Mouse (Mus musculus) mouse trophoblast stem cell (cell line): Measurements from ENCODE around the gene Rpl11.
"Not testable (repeated sequence)": the region's sequence is repeated elsewhere in the genome, so short reads cannot be mapped to it uniquely, and the experiment has no call there.

ENCODE experiments used
- in situ Hi-C, 2 experiments: fragments of 300-500 bp; cut with MseI, MboI; formaldehyde crosslinking; loops; 2 replicates in 1 of 2; 3 replicates in 1 of 2; pipeline ENCODE4 v1.15.1; 2025

The Rpl11 gene

DNA sequence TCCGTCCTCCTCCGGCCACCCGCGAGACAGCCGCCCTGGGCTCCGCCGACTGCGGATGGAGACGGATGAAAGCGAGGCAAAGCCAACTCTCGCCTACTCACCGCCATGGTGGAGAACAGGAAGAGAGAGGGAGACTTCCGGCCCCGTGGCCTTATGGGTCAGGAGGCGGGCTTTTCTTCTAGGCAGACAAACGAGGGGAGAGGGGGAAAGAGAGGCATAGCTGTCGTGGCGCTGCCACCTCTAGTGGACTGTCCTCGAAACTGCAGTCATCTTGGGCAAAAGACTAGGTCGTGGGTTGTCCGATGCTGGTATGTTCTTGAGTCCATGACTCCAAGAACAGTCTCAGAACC is at the start of gene Rpl11:
Rpl11 (minus strand) TSS at position 182 of the 350 bp plus-strand sequence.
- in situ Hi-C loops, result no loop called here

DNA sequence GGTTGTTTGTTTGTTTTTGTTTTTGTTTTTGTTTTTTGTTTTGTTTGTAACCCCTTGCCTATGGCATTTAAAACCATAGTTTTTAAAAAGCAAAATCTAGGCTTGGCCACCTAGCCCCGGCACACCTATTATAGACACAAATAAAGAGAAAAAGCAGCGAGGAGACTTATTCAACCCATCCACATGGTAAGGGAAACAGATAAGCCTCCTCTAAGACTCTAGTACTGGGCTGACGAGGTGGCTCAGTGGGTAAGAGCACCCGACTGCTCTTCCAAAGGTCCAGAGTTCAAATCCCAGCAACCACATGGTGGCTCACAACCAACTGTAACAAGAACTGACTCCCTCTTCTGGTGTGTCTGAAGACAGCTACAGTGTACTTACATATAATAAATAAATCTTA is 48.5 kb upstream of the Rpl11 start:
- in situ Hi-C loops, result not testable (repeated sequence)

DNA sequence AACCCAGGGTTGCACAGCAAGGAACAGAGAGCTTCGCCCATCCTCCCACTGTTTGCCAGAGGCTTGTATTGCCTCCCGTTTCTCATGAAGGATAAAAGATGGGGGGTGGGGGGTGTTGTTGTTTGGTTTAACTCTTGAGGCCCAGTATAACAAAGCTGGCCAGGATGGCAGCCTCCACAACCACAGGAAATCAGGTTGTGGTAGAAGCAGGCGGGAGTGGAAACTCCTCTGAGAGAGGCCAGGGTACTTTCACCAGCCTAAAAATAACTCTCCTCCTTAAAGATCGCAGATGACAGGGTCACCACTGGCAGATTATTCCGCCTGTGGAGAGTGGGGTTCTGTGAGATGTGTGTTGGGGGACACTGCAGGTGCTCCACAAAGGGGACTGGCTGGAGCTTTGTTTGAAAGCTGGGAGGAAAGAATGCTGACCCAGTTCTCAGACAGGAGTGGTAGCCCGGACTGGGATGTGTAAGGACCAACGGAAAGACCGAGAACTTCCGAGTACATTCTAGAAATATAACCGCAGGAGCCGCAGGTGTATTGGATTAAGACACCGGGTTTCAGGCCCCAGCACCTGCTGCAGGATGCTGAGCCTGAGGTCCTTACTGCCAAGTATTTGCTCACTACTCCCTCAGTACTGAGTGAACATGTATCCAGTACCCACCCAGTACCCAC is 47.3 kb upstream of the Rpl11 start:
- in situ Hi-C loops, result no loop called here

DNA sequence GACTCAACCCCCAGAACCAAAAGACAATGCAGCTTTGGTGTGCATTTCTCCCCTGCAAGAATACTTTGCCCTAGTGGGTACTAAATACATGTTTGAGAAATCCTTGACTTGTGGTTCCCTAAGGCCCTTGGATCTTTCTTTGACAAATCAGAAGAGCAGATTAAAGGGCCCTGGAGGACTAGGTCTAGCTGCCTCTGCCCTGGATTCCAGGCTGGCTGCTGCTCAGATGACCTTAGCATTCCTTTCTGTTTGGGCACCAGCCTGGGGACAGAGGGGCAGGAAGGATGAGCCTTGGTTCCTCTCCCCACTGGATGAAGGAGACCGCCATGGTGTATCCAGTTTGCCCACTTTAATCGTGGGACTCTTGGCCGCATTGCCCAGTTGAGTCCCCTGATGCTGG is 45.2 kb upstream of the Rpl11 start:
- in situ Hi-C loops, result no loop called here

DNA sequence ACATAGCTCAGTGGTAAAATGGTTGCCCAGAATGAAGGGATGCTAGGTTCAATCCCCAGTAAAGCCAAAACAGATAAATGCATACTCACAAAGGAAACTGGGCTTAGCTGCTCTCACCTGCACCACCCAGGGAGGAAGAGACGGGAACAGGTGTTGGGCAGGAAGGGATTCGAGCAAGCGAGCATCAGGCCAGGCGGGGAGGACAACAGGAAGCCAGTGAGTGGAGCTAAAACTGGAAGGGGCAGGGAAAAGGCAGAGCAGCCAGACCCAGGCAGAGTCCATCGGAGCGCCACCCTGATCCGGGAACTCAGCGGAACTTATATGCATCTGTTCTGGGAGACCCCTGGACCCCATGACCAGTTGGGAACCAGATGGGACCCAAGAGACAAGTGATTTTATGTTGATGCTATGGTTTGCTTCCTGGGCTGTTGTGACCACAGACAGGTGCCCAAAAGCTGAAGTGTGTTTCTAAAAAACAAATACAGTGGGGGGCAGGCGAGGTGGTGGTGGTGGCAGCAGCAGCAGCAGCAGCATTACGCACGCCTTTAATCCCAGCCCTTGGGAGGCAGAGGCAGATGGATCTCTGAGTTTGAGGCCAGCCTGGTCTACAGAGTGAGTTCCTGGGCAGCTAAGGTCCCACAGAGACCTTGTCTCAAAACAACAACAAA is 43.4 kb upstream of the Rpl11 start:
- in situ Hi-C loops, result no loop called here

DNA sequence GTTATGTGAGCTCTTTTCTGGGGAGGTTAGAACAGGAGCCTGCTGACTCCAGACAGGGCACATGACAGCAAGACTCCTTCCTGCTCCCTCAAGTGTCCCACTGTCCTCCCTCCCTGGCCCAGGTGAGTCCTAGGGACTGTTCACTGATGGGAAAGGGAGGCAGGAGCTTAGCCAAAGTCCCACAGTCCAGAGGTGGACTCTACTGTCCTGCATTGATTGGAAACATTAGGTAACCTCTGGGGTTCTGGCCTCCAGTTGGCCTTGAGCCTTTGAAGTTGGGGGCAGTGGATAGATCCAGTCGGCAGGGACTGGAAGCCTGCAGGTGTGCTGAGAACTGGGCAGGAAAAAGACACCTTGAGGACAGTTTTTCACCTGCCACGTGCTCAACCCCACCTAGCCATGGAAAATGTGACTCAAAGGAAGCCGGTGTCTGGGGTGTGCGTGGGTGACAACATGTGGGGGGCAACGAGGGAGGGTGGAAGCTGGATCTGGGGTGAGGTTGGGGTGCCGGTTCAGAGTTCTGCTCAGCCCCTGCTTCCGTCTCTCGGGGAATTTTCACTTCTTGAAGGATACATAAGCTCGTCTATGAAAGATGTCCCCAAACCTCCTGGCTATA is 42.4 kb upstream of the Rpl11 start:
- in situ Hi-C loops, result no loop called here

DNA sequence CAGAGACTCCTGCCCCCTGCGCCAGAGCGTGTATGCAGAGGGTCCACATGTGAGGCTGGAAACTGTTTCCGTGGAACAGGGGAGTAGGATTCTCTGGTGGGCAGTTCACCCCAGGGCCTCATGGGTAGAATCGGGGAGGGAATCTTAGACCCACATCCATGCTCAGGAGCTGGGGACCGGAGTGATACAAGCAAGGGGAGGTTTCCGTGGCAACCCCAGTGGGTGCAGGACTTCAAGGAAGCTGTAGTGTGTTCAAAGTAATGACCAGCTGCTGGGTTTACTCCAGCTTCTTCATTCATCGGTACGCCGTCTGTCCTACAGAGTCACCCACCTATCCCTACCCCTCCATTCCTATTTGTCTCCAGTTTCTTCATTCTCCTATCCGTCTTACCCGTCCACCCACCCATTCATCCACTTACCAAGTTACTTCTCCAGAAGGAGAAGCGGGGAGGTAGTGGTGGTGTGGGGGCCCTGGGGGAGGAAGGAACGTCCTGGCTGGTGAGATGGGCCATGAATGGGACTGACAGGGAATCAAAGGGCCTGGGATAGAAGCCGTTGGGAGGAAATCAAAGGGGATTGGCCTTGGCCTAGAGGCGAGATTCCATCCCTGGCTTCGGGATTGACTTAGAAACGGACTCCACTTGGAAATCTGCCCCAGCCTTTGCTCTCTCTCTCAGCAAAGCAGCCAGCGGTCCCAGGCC is 41.4 kb upstream of the Rpl11 start:
- in situ Hi-C loops, result no loop called here

DNA sequence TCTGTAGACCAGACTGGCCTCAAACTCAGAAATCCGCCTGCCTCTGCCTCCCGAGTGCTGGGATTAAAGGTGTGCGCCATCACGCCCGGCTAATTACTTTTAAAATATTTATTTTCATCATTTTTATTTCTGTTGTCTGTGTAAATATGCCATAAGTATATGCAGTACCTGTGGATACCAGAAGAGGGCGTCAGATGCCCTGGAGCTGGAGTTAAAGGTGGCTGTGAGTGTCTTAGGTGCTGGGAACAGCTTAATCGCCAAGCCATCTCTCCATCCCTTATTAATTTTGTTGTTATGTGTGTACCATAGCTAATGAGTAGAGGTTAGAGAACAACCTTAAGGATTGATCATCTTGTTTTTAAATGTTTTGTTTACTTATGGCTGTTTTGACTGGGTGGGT is 39.3 kb upstream of the Rpl11 start:
- in situ Hi-C loops, result no loop called here

DNA sequence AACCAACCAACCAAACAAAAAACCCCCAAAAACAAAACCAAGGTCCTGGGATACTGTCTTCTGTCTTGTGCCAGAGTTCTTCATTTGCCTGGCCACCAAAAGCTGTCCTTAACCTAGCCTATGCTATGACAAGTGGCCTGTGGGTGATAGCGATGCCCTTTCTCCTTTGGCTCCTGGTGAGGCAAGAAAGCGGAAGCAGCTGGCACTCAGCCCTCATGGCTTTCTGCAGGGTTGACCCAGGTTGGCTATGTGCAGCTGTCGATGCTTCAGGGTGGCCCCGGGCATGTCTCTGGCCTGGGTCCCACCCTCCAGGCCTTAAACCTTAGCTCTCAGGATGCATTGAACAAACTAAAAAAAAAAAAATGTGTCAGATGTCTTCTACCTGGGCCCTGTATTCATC is 38.1 kb upstream of the Rpl11 start:
- in situ Hi-C loops, result no loop called here

DNA sequence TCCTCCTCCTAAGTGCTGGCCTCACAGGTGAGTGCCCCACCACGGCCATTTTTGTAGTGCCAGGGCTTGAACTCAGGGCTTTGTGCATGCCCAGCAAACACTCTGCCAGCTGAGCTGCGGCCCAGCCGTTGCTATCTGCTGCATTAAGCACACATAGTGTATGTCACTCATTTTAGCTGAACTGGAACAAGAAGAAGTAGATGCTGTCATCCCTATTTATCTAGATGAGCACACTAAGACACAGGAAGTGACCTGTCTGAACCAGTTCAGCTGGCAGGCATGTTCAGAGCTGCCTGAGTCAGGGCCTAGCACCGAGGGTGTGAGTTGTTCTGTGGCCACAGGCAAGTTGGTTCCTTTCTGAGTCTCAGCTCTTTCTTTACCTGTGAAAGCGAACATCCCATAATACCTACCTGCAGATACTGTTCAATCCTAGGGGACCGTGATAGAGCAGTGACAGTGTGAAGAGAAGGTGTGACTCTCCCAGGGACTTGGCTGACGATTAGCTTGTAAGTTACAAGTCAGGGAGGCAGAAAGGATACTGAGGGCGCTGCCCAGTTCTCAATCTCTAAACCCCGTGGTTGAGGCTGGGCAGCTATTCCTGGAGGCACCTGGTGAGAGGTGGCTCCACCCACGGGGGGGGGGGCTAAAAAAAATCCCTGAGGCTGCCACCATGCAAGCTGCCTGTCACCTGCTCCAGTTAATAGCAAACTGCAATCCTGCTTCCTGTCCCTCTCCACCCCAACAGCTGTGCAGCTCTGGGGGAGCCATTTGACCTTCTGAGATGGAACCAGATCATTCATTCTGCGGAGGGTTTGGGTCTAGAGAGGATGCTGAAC is 36.7 kb upstream of the Rpl11 start:
- in situ Hi-C loops, result no loop called here

DNA sequence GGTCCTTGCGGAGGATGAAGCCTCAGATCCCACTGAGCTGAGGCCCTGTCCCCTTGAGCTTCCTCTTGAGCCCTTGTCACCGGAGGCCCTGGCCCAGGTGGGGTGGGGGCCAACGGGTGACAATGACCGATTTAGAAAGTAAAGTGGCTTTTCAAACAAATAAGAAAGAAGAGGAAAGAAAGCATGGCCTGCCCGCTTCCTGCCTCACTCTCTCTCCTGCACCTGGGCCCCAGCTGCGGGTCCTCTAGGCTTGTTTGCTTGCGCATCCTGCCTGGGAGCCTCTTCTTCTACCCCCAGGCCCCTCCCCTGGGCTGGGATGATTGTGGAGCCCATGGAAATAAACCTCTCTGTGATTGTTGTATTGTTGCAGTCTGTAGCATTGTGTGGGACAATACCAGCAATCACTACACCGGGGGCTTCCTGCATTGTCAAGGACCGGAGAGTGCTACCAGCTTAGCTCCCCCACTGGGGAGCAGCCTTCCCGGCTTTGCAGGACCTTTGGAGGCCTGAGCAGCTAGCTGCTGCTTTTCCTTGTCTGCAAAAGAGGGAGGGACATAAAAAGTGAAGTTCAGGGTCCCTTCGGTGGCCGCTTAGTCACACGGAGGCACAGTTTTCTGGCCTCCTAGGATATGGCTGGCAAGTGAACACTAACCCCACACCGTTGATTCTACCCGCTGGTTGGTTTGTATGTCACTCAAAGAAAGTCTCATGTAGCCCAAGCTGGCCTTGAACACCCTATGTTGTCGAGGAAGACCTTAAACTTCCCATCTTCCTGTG is 35.9 kb upstream of the Rpl11 start:
- in situ Hi-C loops, result no loop called here

DNA sequence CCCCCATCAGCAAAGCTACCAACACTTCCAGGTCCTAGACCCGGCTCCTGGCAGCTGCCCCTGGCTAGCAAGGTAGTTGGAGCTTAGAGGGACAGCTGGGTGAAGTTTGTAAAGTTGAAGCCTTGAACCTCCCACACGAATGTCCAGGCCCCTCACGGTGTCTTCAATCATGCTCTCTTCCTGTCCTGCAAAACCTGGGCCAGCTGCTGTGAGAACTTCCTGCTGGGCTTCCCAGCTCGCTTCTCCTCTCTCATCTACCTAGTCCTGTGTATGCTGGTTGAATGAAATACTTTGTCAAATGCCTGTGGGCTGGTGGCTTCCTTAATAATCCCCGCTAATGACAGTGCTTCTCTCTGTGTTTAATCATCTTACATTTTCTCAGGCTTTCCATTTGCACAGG is 35.1 kb upstream of the Rpl11 start:
- in situ Hi-C loops, result no loop called here

DNA sequence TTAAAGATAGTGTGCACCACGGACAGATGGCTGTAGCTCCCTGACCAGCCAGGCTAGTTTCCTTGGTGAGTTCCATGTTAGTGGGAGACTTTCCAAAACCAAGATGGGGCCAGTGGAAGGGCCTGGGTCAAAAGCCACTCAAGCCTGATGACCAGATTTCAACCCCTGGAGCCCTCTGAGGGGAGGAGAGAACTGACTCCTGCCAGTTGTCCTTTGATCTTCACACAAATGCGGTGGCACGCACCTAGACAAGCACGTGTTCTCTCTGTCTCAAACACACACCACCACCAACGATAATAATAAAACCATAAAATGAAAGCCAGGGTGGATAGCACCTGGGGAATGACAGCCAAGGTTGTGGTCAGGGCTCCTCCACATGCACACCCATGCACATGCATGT is 34.0 kb upstream of the Rpl11 start:
- in situ Hi-C loops, result no loop called here

DNA sequence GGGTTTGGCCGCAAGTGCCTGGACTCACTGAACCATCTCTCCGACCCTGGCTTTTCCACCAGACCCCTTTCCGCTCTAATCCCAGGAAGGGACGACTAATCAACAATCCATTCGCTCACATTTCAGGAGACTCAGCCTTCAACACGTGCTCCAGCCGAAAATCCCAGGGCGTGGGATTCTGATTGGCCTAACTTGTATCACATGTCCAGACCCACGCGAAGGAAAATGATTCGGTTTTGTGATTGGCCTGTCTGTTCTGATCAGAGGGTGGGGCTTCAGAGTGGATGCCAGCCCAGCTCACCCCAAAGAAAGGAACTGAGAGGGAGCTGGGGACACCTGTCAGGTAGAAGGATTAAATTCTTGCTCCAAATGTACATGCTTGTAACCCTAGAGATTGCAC is 31.6 kb upstream of the Rpl11 start:
- in situ Hi-C loops, result no loop called here

DNA sequence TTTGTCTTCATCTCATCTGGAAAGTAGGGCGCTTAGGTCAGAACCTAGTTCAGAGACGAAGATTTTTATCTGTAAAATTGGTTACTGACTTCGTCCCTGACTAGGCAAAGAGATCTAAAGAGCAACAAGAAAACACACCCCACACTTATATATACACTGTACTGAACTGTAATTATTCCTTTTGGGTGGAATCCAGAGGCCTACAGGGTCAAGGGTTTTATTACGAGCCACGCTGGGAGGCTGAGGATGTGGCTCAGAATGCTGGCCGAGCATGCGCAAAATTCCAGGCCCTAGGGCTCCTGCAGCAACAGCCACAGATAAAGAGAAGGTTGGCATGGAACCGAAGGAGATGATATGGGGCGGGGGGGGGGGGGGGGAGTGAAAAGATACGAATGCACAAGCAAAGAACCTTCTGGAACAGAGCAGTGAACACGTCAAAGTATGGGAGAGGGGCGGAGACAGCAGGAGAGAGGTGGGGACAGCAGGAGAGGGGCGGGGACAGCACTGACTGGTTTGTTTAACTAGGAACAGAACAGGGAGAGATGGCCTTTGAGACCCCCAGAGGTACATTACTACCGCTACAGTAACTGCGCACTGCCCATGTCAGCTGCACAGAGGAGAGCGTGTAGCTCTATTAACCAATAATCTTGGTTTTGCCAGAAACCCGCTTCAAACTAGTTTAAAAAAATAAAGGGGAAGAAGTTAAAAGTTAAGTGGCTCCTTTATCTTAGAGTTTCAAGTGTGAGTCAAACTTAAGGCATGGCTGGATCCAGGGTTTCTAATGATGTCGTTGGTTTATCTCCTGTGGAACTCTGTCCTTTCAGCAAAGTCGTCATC is 30.3 kb upstream of the Rpl11 start:
- in situ Hi-C loops, result no loop called here

DNA sequence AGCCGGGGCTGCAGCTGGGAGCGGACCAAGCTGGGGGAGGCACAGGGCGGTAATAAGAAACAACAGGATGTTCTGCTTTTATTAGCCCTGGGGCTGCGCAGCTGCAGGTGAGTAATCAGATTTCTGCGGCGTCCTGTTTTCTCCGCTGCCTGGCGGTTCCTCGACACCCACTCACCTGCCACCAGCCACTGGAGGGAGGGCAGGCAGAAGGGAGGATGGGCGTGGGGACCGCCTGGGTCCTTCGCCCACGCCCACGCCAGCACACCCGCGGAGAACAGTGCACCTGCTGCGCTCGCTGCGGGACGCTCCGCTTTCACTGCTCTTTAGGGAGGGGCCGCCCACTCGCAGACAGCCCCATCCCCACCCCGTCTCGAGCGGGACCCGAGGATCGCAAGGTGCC is 28.5 kb upstream of the Rpl11 start:
- in situ Hi-C loops, result no loop called here

DNA sequence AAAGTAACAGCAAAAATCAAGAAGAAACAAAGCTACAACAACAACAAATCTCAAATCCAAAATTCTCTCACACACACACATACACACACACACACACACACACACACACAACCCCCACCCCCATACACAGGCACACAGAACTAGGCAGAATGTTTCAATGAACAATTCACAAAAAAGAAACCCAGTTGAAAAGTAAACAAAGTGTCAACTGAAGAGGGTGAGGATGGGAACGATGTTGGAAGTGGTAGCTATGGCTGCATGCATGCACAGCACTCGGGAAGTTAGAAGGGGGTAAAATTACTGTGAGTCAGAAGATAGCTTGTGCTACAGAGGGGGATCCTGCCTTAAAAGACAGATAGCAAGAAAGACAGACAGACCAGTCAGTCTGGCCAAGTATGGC is 25.4 kb upstream of the Rpl11 start:
- in situ Hi-C loops, result no loop called here

DNA sequence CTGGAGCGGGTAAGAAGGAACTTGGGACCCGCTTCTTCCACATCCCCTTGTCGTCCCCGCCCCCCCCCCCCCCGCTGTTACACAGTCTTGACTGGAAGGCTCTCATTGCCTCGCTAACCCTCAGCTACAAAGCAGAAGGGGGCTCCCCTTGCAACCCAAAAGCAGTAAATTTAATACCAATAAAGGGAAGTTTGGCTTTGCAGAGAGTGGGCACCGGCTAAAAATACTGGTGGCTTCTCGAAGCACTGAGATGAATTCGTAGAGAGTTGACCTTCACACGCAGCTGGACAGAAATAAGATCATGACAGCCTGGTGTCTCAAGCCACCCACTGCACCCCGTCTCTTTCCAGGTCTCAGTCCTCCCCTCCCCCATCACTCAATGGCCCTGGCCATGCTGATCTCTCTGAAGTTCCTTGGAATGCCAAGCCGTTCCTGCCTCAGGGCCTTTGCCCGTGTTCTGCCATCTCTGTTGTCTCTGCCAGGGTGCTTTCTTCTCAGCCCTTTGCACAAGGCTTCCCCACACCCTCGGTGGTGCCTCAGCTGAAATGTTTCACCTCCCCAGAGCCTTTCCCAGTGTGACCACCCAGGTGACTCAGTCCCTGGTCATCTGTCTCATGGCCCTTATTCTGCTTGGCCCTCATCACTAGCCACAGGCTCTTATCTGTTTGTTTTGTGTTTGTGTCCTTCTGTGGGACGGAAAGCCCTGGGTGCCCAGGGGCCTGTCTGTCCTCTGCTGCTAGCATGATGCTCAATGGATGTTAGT is 23.7 kb upstream of the Rpl11 start:
- in situ Hi-C loops, result no loop called here

DNA sequence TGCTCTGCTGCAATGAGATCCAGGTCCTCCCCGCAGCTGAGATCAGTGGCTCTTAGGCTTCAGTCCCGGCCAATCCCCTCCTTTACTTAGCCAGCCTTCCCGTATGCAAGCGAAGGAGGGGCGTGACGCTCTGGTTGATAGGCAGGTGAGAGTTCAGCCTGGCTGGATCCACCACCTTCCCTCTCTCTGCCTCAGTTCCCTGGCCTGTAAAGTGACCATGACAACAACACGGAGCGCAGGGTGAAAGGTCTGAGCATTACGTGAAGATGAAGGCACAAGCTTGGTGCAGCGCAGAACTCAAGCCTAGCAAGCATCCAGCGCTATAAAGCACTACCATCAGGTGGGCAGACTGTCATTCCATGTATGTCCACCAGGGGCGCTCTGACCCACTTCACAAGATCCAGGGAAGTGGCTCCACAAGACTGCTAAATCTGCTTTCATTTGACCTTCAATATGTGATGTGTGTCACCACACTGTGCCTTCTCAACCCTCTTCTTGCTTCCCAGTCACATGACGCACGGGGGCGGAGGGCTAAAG is 18.0 kb upstream of the Rpl11 start:
- in situ Hi-C loops, result no loop called here
